Mouse (Mus musculus): ENCODE data around the gene Hyal2. TPM values are rescaled to one million over a fixed set of nuclear protein-coding genes. Genes with fewer than 3 reads are reported as not detected.

Hyal2 gene
- polyA plus RNA-seq (2015; fragmentation: Nextera tagmentation; extraction: Ambion mirVana): 76.8 and 77.5 TPM in 2 replicates

DNA sequence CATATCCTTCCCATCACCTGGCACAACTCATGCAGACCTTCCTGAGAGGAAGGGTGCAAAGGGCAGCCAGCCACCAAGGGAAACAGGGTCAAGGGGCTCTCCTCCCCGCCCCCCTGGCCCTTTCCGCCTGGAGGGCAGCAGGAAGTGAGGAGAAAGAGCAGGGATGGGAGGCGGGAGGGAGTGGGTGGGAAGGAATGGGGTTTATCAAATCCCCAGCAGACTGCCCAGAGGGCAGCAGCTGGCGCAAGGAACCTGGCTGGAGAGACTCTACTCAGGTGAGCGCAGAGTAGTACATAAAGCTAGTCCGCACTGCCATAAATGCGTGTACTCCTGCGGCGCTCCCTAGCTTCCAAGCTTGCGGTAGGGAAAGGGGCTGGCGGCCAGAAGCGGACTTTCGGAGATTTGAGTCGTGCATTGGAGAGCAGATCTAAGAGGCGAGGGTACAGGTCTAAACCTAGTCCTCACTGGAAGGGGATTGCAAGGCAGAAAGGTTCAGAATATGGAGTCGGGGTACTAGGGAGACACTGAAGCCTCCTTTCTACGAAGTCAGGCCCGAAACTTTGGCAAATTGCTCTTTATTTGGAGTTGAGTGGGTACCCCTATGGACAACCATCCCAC lies at the start of gene Hyal2:
Gene Hyal2, plus strand, starts transcription at position 244 of the 618 bp plus-strand sequence.
- peak within 1 kb of the TSS; percentile 84 for H3K27ac ChIP-seq (replicated peaks)
- ATAC-seq (ENCODE audit: low read depth): no peak
- peaks cover 71% of the 10 kb centered on the region for H3K4me1 ChIP-seq (replicated peaks)
- no peaks in the 10 kb centered on the region for H3K27me3 ChIP-seq
- H3K4me3 ChIP-seq: peak within 1 kb of the TSS; percentile 85
- H3K9me3 ChIP-seq: no peaks in the 10 kb centered on the region
- peak within 1 kb of the TSS; percentile 92 for H3K9ac ChIP-seq
- H3K36me3 ChIP-seq: peaks cover 51% of the 10 kb centered on the region
- 8% methylated on average over 18 of the region's 18 CpGs for WGBS
- H3K4me2 ChIP-seq: peak within 1 kb of the TSS; percentile 96

- Histone ChIP-seq H3K4me2 (no peak overlapping the region), H3K4me1 (replicated peaks) (peaks cover 28% of the 10 kb centered on the region), H3K9me3 (no peaks in the 10 kb centered on the region), H3K27me3 (peaks cover 21% of the 10 kb centered on the region), H3K36me3 (peaks cover 42% of the 10 kb centered on the region), H3K4me3 (no peak overlapping the region), H3K9ac (no peak overlapping the region), H3K27ac (replicated peaks) (no peak overlapping the region; the same call in 1 of the 2 replicates)
- ATAC-seq (ENCODE audit: low read depth): no peak
- 38% methylated on average over 6 of the region's 6 CpGs for WGBS
Observed at GRCm38 (mm10) chr9:107520331-107520730, 47.4 kb upstream of the Hyal2 start.

- no peak for ATAC-seq (ENCODE audit: low read depth)
- Histone ChIP-seq H3K36me3 (peaks cover 47% of the 10 kb centered on the region), H3K4me2 (no peak overlapping the region), H3K9ac (peak overlapping the region; percentile 34; the same call in 1 of the 2 replicates), H3K4me3 (no peak overlapping the region), H3K4me1 (replicated peaks) (peaks cover 30% of the 10 kb centered on the region), H3K27me3 (peaks cover 30% of the 10 kb centered on the region), H3K27ac (replicated peaks) (peak overlapping the region; percentile 64), H3K9me3 (no peaks in the 10 kb centered on the region)
- 64% methylated on average over 5 of the region's 5 CpGs for WGBS
Observed at GRCm38 (mm10) chr9:107521190-107521589, 46.6 kb upstream of the Hyal2 start.

GRCm38 (mm10) chr9:107521711-107522399 lies 45.9 kb upstream of the Hyal2 start:
- 0 out of 2 replicates have a peak, but pooled peaks have one; percentile 27 for ATAC-seq (ENCODE audit: low read depth)
- peak overlapping the region; percentile 52; the same call in 1 of the 2 replicates for H3K27ac ChIP-seq (replicated peaks)
- no peak overlapping the region for H3K4me3 ChIP-seq
- peak overlapping the region; percentile 55 for H3K9ac ChIP-seq
- peaks cover 37% of the 10 kb centered on the region for H3K4me1 ChIP-seq (replicated peaks)
- peaks cover 37% of the 10 kb centered on the region for H3K27me3 ChIP-seq
- WGBS: 28% methylated on average over 25 of the region's 25 CpGs
- H3K36me3 ChIP-seq: peaks cover 45% of the 10 kb centered on the region
- H3K9me3 ChIP-seq: no peaks in the 10 kb centered on the region
- peak overlapping the region; percentile 29 for H3K4me2 ChIP-seq

DNA sequence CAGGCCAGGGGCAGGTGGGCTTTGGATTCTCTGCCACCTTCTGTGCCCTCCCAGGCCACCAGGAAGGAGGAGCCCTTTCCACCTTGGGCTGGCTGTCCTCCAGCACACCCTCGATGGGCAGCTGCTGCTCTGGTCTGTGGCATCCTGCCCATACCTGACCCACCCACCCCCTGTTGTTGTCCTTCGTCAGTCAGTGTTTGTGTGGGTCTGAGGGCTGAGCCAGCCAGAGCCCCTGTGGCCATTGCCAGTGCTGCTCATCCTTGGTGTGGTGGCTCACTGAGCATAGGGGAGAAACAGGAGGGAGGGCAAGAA lies 45.4 kb upstream of the Hyal2 start:
- peak overlapping the region; percentile 55 for H3K9ac ChIP-seq
- peaks cover 42% of the 10 kb centered on the region for H3K4me1 ChIP-seq (replicated peaks)
- no peak overlapping the region for H3K4me3 ChIP-seq
- peaks cover 41% of the 10 kb centered on the region for H3K27me3 ChIP-seq
- no peak; the same call in 1 of the 2 replicates for ATAC-seq (ENCODE audit: low read depth)
- H3K4me2 ChIP-seq: peak overlapping the region; percentile 29; the same call in 1 of the 2 replicates
- peaks cover 44% of the 10 kb centered on the region for H3K36me3 ChIP-seq
- 22% methylated on average over 2 of the region's 2 CpGs for WGBS
- H3K27ac ChIP-seq (replicated peaks): peak overlapping the region; percentile 52; the same call in 1 of the 2 replicates
- no peaks in the 10 kb centered on the region for H3K9me3 ChIP-seq

DNA sequence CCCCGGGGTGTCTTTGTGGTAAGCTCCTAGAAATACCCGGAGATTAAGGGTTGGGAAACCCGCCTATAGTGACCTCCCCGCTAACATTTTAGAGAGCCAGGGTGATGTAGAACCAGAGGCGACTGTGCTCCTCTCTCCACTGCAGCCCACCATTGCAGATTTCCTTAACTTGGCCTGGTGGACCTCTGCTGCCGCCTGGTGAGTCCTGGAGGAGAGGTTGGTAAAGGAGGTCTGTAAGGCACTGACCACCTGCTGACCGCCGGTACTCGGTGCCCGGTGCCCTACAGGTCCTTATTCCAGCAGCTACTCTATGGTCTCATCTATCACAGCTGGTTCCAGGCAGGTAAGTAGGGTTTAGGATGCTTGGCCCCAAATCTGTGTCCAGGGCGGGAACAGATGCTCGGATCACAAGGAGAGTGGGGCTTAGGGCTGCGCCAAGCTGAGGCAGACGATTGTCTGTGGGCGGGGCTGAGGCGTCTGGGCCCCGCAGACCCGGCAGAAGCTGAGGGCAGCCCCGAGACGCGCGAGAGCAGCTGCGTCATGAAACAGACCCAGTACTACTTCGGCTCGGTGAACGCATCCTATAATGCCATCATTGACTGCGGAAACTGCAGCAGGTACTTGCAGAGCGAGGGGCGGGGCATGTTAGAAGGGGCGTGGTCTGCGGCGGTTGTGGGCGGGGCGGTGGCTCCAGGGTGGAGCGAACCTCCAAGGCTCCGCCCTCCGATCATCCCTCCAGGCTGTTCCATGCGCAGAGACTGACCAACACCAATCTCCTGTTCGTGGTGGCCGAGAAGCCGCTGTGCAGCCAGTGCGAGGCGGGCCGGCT lies 41.3 kb upstream of the Hyal2 start:
- H3K4me3 ChIP-seq: peak overlapping the region; percentile 26

DNA sequence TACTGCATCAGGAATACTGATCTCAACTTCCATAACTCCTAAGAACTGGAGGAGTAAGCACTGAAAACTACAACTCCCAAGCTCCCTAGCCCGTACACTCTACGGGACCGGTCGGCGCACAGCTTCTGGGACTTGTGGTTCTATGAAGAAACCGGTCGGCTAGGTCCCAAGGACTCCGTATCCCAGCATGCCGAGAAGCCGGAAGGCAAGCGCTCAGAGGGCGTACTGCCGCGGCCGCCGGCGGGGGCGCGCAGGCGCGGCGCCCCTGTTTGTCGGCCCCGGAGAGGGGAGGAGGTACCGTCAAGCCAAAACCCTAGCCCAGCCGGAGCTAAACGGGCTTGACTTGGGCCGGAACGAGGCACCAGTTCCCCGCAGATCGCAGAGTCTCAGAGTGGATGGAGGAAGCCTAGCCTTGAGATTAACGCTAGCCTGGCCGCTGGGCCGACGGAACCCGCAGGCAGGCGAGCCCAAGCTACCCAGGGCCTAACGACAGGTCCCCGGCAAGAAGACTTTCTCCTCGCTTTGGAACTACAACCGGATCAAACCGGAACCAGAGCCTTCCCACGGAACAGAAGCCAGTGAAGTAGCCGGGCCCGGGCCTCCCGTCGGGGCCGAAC lies 33.8 kb upstream of the Hyal2 start, which contains the start of gene Tmem115:
Gene Tmem115, plus strand, starts transcription at position 155 of the 617 bp plus-strand sequence.
- WGBS: under 1% methylated on average over 47 of the region's 48 CpGs
- Histone ChIP-seq H3K27me3 (no peaks in the 10 kb centered on the region; the same call in 1 of the 2 replicates), H3K4me2 (peak within 1 kb of the TSS; percentile 100), H3K4me3 (peak within 1 kb of the TSS; percentile 86), H3K4me1 (replicated peaks) (peaks cover 35% of the 10 kb centered on the region), H3K9me3 (no peaks in the 10 kb centered on the region), H3K27ac (replicated peaks) (peak within 1 kb of the TSS; percentile 77), H3K36me3 (peaks cover 22% of the 10 kb centered on the region), H3K9ac (peak within 1 kb of the TSS; percentile 91)
- peak; percentile 98 for ATAC-seq (ENCODE audit: low read depth)

More for the DNA sequence above, 41.3 kb upstream of the Hyal2 start:
- WGBS: 6% methylated on average over 40 of the region's 44 CpGs
- Histone ChIP-seq H3K4me2 (peak overlapping the region; percentile 51), H3K9me3 (no peaks in the 10 kb centered on the region), H3K4me1 (replicated peaks) (peaks cover 31% of the 10 kb centered on the region), H3K36me3 (peaks cover 33% of the 10 kb centered on the region), H3K27me3 (peaks cover 45% of the 10 kb centered on the region), H3K9ac (peak overlapping the region; percentile 10; the same call in 1 of the 2 replicates), H3K27ac (replicated peaks) (no peak overlapping the region)
- peak; percentile 28; the same call in 1 of the 2 replicates for ATAC-seq (ENCODE audit: low read depth)

GRCm38 (mm10) chr9:107534408-107535202 lies 33.1 kb upstream of the Hyal2 start:
- no peaks in the 10 kb centered on the region for H3K9me3 ChIP-seq
- WGBS: under 1% methylated on average over 40 of the region's 40 CpGs
- peak overlapping the region; percentile 86 for H3K4me3 ChIP-seq
- H3K27me3 ChIP-seq: no peaks in the 10 kb centered on the region; the same call in 1 of the 2 replicates
- H3K27ac ChIP-seq (replicated peaks): peak overlapping the region; percentile 77
- peak overlapping the region; percentile 91 for H3K9ac ChIP-seq
- H3K4me1 ChIP-seq (replicated peaks): peaks cover 35% of the 10 kb centered on the region
- ATAC-seq (ENCODE audit: low read depth): peak; percentile 17; the same call in 1 of the 2 replicates
- peak overlapping the region; percentile 100 for H3K4me2 ChIP-seq
- H3K36me3 ChIP-seq: peaks cover 29% of the 10 kb centered on the region

DNA sequence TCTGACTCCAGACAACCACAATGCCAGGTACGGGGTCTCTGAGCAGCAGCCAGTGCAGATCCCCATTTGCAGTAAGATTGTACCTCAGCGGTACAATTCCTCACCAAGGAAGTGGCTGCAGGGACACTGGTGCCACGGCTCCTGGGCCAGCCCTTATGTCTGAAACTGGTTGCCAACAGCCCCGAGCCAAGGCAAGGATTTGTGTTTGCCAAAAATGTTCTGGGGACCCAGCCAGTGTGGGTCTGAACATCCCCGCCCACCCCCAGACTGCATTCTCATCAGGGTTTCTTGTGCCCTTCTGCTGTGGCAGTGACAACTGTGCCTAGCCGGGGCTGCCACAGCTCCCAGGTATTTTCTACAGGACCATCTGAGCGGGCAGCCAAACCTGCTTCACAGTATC lies 29.5 kb upstream of the Hyal2 start:
- Histone ChIP-seq H3K36me3 (peaks cover 37% of the 10 kb centered on the region), H3K9me3 (no peaks in the 10 kb centered on the region), H3K27ac (replicated peaks) (no peak overlapping the region), H3K9ac (no peak overlapping the region), H3K4me2 (no peak overlapping the region), H3K27me3 (no peaks in the 10 kb centered on the region), H3K4me3 (no peak overlapping the region), H3K4me1 (replicated peaks) (peaks cover 62% of the 10 kb centered on the region)
- ATAC-seq (ENCODE audit: low read depth): no peak
- WGBS: 95% methylated on average over 7 of the region's 7 CpGs

DNA sequence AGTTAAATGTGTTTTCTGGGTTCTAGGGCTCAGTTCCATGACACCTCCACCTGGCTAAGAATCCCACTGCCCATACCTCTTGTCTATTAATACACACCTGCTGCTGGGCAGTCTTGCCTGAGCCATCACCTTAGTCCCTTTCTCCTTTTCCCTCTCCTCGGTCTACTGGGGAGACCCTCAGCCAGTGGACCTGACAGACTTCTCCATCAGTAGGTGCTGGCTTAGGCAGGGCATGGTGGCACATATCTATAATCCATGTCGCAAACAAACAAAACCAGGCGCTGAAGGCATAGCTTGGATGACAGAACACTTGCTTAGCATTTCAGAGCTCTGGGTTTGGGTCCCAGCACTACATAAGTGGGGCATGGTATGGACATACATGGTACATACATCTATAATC lies 29.0 kb upstream of the Hyal2 start:
- H3K9me3 ChIP-seq: no peaks in the 10 kb centered on the region
- peaks cover 65% of the 10 kb centered on the region for H3K4me1 ChIP-seq (replicated peaks)

GRCm38 (mm10) chr9:107539940-107540339 lies 27.8 kb upstream of the Hyal2 start:
- no peak overlapping the region for H3K27ac ChIP-seq (replicated peaks)
- H3K4me3 ChIP-seq: no peak overlapping the region
- no peak for ATAC-seq (ENCODE audit: low read depth)
- 93% methylated on average over 8 of the region's 8 CpGs for WGBS
- H3K9me3 ChIP-seq: no peaks in the 10 kb centered on the region
- peaks cover 52% of the 10 kb centered on the region for H3K36me3 ChIP-seq
- H3K27me3 ChIP-seq: no peaks in the 10 kb centered on the region
- no peak overlapping the region for H3K9ac ChIP-seq
- H3K4me1 ChIP-seq (replicated peaks): peaks cover 61% of the 10 kb centered on the region
- no peak overlapping the region for H3K4me2 ChIP-seq

More for the DNA sequence above, 29.0 kb upstream of the Hyal2 start:
- no peak overlapping the region for H3K4me3 ChIP-seq
- no peaks in the 10 kb centered on the region for H3K27me3 ChIP-seq
- no peak overlapping the region for H3K9ac ChIP-seq
- H3K36me3 ChIP-seq: peaks cover 41% of the 10 kb centered on the region
- 96% methylated on average over 3 of the region's 3 CpGs for WGBS
- H3K4me2 ChIP-seq: no peak overlapping the region
- H3K27ac ChIP-seq (replicated peaks): no peak overlapping the region
- ATAC-seq (ENCODE audit: low read depth): no peak
